Mouse (Mus musculus) G1E (cell line): ENCODE measurements around the gene Rdh5. TPM values are rescaled to one million over a fixed set of nuclear protein-coding genes. Genes with fewer than 3 reads are reported as not detected.

Source experiments
- ATAC-seq: 2 replicates; pipeline ENCODE4 v1.8.0; 2016; ENCODE audit warnings: mild to moderate bottlenecking; ENCODE audit not compliant: insufficient number of reproducible peaks, poor library complexity, low FRiP score, severe bottlenecking; ENCODE audit errors: extremely low read depth
- DNase-seq: peaks from one replicate; pipeline ENCODE4 v3.0.0; 2012; ENCODE audit warnings: low spot score
- H3K27me3 ChIP-seq: 2 replicates; pipeline ENCODE4 v1.6.1; 2012; ENCODE audit warnings: mild to moderate bottlenecking, low read length, inconsistent platforms; ENCODE audit not compliant: insufficient read depth
- H3K36me3 ChIP-seq: replicated peaks from 2 replicates; pipeline ENCODE3; 2012; ENCODE audit warnings: mild to moderate bottlenecking, inconsistent platforms
- H3K4me1 ChIP-seq: 2 replicates; pipeline ENCODE4 v1.6.1; 2012; ENCODE audit warnings: low read depth, low read length, inconsistent platforms, mixed read lengths; ENCODE audit not compliant: insufficient read depth
- H3K4me3 ChIP-seq: 2 replicates; pipeline ENCODE4 v1.5.1; 2012; ENCODE audit warnings: low read depth, mild to moderate bottlenecking, inconsistent platforms, low read length, moderate library complexity, mixed read lengths
- H3K9me3 ChIP-seq: replicated peaks from 2 replicates; pipeline ENCODE4 v1.6.1; 2012; ENCODE audit warnings: inconsistent platforms
- CTCF ChIP-seq: IDR thresholded peaks from 2 replicates; pipeline ENCODE4 v1.5.1; 2012; ENCODE audit warnings: low read depth, low read length, inconsistent platforms, mixed read lengths
- GATA1 ChIP-seq: IDR thresholded peaks from 2 replicates; pipeline ENCODE4 v1.6.1; 2012; ENCODE audit warnings: borderline replicate concordance, low read length, inconsistent platforms, mixed read lengths
- GATA2 ChIP-seq: IDR thresholded peaks from 2 replicates; pipeline ENCODE4 v1.6.1; 2012; ENCODE audit warnings: low read depth, low read length, inconsistent platforms, borderline replicate concordance
- POLR2AphosphoS5 ChIP-seq: IDR thresholded peaks from 2 replicates; pipeline ENCODE4 v1.6.1; 2012; ENCODE audit warnings: low read depth, low read length, inconsistent platforms; ENCODE audit not compliant: insufficient replicate concordance
- TAL1 ChIP-seq: conservative IDR thresholded peaks from 2 replicates; pipeline ENCODE4 v1.6.1; 2012; ENCODE audit warnings: low read depth, low read length, inconsistent platforms, mixed read lengths
- polyA plus RNA-seq: library from polyadenylated mRNA; stranded (reverse); fragments of >175 nt; gene quantifications from 2 replicates; pipeline ENCODE4 v1.2.3, GENCODE M21; 2012
- total RNA-seq, 2 experiments: library from RNA; stranded (forward) in 1 of 2; stranded (reverse) in 1 of 2; fragments of 200-1000 nt in 1 of 2; fragments of >200 nt in 1 of 2; fragmentation: Nextera tagmentation in 1 of 2; gene quantifications; 2 replicates each; pipeline ENCODE4 v1.2.3; 2014 to 2017

Rdh5 gene
- 7.1 and 27.4 TPM in 2 replicates for total RNA-seq (2014; fragmentation: Nextera tagmentation)
- 2.6 and 4.4 TPM in 2 replicates for total RNA-seq (2017)
- 0.94 and 1.2 TPM in 2 replicates for polyA plus RNA-seq

DNA sequence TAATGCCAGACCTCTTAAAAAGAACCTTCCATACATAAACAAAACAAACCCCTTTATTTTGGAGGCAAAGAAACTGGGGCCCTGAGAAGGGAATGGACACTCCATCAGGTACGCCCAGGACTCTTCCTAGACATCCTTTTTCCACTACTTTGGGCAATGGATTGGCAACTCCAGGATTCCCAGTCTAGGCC is at the start of gene Rdh5:
TSS of gene Rdh5 (minus strand) at position 67 of the 191 bp plus-strand sequence.
- no peaks in the 10 kb centered on the region for H3K9me3 ChIP-seq
- no peak for TF ChIP-seq CTCF
- TF ChIP-seq TAL1, result no peak
- TF ChIP-seq POLR2AphosphoS5, result no peak
- no peak for TF ChIP-seq GATA1
- no peak for TF ChIP-seq GATA2
- H3K27me3 ChIP-seq, result peaks cover 4% of the 10 kb centered on the region; the same call in 1 of the 2 replicates
- peaks cover 43% of the 10 kb centered on the region for H3K36me3 ChIP-seq
- peaks cover 24% of the 10 kb centered on the region for H3K4me1 ChIP-seq
- peak within 1 kb of the TSS; percentile 90 for H3K4me3 ChIP-seq
- ATAC-seq (no peak), DNase-seq (no peak)

DNA sequence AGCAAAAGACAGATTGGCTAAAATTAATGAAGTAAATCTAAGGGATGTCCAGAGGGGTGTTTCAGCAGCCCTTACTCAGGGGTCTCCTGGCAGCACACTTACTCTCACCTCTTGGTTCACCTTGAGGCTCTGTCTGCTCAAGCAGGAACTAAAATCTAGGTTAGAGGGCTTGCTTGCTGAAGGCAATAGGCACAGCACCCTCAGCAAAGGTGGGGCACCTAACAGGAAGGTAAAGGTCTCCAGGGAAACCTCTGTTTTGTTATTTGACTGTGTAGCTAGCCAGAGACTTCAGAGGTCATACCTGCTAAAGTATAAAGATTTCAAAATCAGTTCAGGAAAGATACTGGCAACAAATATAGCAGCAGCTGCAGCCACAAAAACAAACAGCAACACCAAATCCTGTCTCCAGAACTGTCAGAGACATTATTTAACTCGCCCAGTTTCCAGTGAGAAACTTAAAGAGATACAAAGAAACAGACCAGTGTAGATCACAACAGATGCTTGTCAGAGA is 48.1 kb upstream of the Rdh5 start:
- ATAC-seq, result no peak
- TF ChIP-seq GATA1 (no peak), GATA2 (no peak), CTCF (no peak), POLR2AphosphoS5 (no peak), TAL1 (no peak)
- peaks cover 5% of the 10 kb centered on the region; the same call in 1 of the 2 replicates for H3K27me3 ChIP-seq

DNA sequence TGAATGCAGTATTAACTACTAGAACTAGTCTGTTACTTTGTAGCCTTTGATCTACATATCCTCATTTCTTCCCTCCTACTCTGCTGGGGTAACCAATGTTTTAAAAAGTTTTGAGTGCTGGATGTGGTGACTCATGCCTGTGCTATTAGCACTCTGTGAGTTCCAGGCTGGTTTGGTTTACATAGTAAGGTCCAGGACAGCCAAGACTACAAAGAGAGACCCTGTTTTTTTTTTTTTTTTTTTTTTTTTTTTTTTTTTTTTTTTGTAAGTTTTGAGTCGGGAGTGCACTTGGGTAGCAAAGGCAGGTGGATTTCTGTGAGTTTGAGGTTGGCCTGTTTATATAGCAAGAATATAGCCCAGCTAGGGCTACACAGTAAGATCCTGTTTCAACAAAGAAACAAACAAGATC is 45.7 kb upstream of the Rdh5 start:
- Histone ChIP-seq H3K4me1 (no peaks in the 10 kb centered on the region), H3K27me3 (peaks cover 5% of the 10 kb centered on the region; the same call in 1 of the 2 replicates), H3K4me3 (no peak overlapping the region), H3K9me3 (no peaks in the 10 kb centered on the region), H3K36me3 (no peaks in the 10 kb centered on the region)
- no peak for DNase-seq
- ATAC-seq, result no peak
- TF ChIP-seq CTCF (no peak), POLR2AphosphoS5 (no peak), TAL1 (no peak), GATA1 (no peak), GATA2 (no peak)

More for the DNA sequence above, 48.1 kb upstream of the Rdh5 start:
- H3K4me1 ChIP-seq, result no peaks in the 10 kb centered on the region
- DNase-seq, result no peak
- H3K9me3 ChIP-seq, result no peaks in the 10 kb centered on the region
- no peaks in the 10 kb centered on the region for H3K36me3 ChIP-seq
- no peak overlapping the region for H3K4me3 ChIP-seq

DNA sequence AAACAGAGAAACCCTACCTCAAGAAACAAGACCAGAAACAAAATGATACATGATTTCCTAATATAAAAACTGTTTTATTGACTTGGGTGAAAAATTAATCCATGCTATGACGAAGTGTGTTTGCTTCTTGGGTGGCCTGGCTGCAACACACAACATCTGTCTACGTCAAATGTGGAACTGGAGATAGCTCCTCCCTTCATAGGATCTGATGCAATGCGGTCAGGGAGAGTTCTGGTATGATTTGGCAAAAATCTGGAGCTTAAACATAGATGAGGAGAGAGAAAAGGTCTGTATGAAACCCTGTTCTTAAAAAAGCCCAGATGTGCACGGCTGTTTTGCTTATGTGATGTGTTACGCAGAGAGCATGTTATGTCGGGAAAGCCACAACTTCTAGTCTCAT is 43.2 kb upstream of the Rdh5 start:
- ATAC-seq (no peak), DNase-seq (no peak)
- Histone ChIP-seq H3K4me3 (no peak overlapping the region), H3K9me3 (no peaks in the 10 kb centered on the region), H3K36me3 (no peaks in the 10 kb centered on the region), H3K27me3 (peaks cover 5% of the 10 kb centered on the region; the same call in 1 of the 2 replicates), H3K4me1 (no peaks in the 10 kb centered on the region)
- TF ChIP-seq TAL1 (no peak), GATA2 (no peak), CTCF (no peak), GATA1 (no peak), POLR2AphosphoS5 (no peak)

DNA sequence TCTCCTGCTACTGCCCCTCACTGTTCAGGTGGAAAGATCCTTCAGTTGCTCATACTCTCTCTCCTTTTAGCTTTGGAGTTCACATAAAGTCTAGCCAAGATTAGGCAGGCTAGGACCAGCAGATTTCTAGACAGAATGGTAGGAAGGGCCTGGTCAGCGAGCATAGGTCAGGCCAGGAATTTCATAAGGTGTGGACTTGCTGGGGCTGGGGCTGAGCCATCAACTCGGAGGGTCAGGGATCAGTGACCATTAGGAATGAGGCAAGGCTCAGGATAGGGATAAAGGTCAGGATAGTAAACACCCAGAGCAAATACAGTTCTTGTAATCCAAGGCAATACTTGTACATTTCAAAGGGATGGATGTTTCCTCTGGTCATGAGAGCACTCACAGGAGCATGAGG is 42.3 kb upstream of the Rdh5 start:
- no peak for ATAC-seq
- TF ChIP-seq POLR2AphosphoS5 (no peak), GATA1 (no peak), TAL1 (no peak), CTCF (no peak), GATA2 (no peak)
- no peak for DNase-seq
- Histone ChIP-seq H3K4me1 (no peaks in the 10 kb centered on the region), H3K4me3 (no peak overlapping the region), H3K9me3 (no peaks in the 10 kb centered on the region), H3K36me3 (no peaks in the 10 kb centered on the region), H3K27me3 (peaks cover 14% of the 10 kb centered on the region)

DNA sequence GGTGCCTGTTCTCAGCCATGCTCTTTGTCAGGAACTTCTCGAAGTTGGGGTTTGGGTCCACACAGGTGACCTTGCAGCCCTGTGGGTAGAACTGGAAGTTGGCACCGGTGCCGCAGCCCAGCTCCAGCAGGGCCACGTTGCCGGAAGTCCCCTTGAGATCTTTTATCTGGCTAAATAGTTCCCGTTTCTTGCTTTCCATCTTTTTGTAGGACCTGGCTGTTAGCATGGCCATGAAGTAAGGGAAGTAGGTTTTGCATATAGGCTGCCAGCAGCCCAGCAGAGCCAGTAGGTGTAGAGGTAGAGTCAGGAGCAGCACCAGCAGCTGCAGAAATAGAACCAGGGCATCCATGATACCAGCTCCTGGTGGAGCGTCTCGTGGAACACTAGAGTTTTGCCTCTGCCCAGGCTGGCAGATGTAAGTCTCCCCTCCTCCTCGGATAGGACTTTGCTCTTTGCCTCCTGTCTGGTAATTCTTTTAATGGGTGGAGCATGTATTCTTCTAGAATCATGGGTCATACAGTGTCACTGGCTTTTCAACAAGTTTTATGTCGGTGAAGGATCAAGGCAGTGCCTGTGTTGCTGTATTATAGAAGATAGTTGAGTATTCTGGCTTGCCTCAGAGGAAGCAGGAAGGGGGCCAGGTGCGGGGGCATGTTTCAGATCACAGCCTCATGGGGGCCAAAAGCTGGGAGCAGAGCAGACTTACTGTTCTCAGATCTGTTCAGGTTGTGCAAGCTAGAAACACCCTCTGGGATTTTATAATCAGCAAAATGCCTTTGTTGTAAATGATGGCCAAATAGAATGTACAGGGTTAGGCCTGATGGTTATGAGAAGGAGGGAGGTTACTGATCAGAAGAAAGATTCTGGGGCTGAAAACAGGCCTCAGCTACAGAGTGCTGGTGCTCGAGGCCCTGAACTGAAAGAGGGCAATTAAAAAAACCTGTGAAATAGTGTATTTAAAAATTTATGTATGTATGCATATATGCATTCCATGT is 38.2 kb upstream of the Rdh5 start, which contains the start of gene Mettl7b:
TSS of gene Mettl7b (minus strand) at position 399 of the 995 bp plus-strand sequence.
- TF ChIP-seq GATA1 (no peak), CTCF (no peak), TAL1 (no peak), GATA2 (no peak), POLR2AphosphoS5 (no peak)
- Histone ChIP-seq H3K9me3 (no peaks in the 10 kb centered on the region), H3K27me3 (peaks cover 17% of the 10 kb centered on the region), H3K36me3 (no peaks in the 10 kb centered on the region), H3K4me1 (no peaks in the 10 kb centered on the region), H3K4me3 (no peak within 1 kb of the TSS)
- ATAC-seq (no peak; the same call in 1 of the 2 replicates), DNase-seq (no peak)
